Mouse (Mus musculus): ENCODE measurements around the gene Ly6g6f. TPM values are rescaled to one million over a fixed set of nuclear protein-coding genes. Genes with fewer than 3 reads are reported as not detected.
A peak's percentile ranks its signal among the peaks of the same experiment; 100 is the strongest.

Gene Ly6g6f
- polyA plus RNA-seq, 1 experiment from 2014 or later = 0.65 TPM

DNA sequence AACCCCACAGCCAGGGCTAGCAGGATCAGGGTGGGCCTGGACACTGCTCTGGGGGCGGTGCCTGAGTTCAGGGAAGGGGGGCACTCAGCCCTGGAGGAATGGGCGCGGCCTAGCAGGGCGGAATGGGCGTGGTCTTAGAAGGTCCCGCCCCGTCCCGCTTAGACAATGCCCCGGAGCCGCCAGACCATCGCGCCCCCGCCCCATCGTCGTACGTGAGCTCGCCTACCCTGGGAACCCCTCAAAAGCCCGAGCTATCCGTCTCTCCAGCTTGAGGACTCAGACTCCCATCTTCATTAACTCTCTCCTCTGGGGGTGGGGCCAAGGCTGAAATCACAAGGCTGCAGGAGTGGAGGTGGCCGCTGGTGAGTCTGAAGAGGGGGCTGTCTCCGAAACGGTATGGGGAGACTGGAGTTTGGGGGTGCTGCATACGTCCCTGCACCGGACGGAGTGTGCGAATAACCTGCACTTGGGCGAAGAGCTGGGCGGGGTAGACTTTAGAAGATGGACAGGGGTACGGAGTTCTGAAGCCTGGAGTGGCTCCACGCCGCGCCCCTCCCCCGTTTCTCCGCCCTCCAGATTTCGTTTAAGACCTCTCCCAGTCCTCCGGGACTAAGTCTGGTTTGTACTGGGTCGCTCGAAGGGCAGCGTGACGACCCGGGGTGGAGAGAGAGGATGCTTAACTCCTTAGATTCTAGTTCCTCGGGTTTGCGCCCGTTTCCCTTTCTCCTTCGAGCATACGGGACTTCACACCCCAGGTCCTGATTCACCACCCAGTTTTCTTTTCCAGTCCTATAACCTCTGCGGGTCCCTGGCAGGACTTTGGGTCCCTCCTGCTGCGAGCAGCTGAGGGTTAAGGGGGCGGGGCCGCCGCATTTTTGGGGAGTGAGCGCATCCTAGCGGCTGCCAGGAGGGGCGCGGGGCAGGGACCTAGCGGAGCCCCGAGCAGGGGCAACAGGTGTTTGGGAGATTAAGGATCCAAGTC lies 26.2 kb downstream of the Ly6g6f start, which contains the start of gene Ddah2:
Ddah2 (plus strand) TSS at position 125 of the 982 bp plus-strand sequence.
- Histone ChIP-seq H3K4me2 (replicated peaks) (peak within 1 kb of the TSS; percentile 98), H3K4me1 (peaks cover 15% of the 10 kb centered on the region), H3K27me3 (0 out of 2 replicates have a peak, but pooled peaks cover 10% of the 10 kb centered on the region), H3K9ac (peak within 1 kb of the TSS; percentile 86), H3K9me3 (no peaks in the 10 kb centered on the region), H3K36me3 (peaks cover 59% of the 10 kb centered on the region), H3K4me3 (peak within 1 kb of the TSS; percentile 83), H3K27ac (peak within 1 kb of the TSS; percentile 96)
- 1% methylated on average over 57 of the region's 57 CpGs for WGBS
- ATAC-seq (ENCODE audit: insufficient number of reproducible peaks, insufficient read depth, low FRiP score, low TSS enrichment) = peak; percentile 86

DNA sequence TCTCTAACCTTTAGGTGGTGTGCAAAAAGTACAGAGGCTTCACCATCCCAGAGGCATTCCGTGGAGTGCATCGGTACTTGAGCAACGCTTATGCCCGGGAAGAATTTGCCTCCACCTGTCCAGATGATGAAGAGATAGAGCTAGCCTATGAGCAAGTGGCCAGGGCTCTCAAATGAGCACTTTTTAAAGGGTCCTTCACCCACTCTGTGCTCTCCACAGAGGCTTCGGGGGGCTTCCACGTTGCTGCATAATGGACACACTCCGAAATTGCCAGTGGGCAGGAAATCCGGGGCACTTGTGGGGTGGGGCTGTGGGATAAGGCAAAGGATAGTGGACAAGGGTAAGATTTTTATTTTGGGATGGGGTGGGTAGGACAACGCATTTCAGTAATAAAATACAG lies 27.1 kb downstream of the Ly6g6f start:
- peak overlapping the region; percentile 83; the same call in 1 of the 2 replicates for H3K4me3 ChIP-seq
- 67% methylated on average over 9 of the region's 9 CpGs for WGBS
- H3K27ac ChIP-seq = 0 out of 2 replicates have a peak overlapping the region, but pooled peaks have one; percentile 96
- ATAC-seq (ENCODE audit: insufficient number of reproducible peaks, insufficient read depth, low FRiP score, low TSS enrichment) = no peak
- peak overlapping the region; percentile 98; the same call in 1 of the 2 replicates for H3K4me2 ChIP-seq (replicated peaks)
- H3K4me1 ChIP-seq = peaks cover 13% of the 10 kb centered on the region
- H3K9ac ChIP-seq = no peak overlapping the region
- H3K36me3 ChIP-seq = peaks cover 63% of the 10 kb centered on the region
- H3K9me3 ChIP-seq = no peaks in the 10 kb centered on the region
- 0 out of 2 replicates have a peak, but pooled peaks cover 3% of the 10 kb centered on the region for H3K27me3 ChIP-seq

DNA sequence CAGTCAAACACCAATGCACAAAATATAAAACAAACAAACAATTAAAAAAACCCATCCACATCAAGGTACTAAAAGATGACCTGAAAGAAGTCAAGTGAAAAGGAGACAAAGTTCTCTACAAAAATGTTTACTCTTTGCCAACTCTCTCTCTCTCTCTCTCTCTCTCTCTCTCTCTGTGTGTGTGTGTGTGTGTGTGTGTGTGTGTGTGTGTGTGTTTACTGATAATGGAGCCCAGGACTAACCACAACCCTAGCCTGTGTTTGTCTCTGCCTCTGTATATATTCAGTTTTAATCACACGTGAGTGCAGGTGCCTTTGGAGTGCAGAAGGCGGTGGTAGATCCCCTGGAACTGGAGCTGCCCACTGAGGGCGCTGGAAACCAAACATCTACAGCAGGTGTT lies 28.3 kb downstream of the Ly6g6f start:
- Histone ChIP-seq H3K36me3 (peaks cover 63% of the 10 kb centered on the region), H3K9ac (no peak overlapping the region), H3K4me3 (no peak overlapping the region)

DNA sequence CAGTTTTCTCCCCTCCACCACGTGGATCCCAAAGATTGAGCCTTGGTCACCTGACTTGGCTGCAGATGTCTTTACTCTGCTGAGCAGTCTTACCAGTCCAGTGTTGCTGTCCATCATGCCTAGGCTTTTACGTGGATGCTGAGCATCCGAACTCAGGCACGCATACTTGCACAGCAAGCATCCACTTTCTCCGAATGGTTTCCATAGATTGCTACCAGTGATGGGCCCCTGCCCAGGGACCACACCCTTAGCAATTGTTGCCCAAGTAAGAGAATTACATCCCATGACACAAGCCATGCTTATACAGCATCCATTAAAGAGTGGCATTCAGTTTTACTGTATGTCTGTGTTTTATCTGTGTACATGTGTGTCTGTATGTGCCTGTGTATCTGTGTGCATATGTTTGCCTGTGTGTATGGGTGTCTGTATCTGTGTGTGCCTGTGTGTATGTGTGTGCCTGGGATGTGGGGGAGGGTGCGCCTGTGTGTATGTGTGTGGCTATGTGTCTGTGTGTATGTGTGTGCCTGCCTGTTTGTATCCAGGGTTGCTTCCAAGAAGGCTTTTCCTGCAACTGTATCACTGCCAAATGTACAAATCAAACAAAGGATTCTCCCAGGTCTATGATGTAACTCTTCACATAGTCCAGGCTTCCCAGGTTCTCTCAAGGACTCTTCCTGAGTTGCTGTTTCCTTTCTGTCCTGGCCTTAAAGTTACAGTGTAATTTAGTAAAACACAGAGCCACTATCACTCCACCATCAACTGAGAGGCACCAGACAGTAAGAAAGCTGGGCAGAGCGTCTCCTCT lies 29.5 kb downstream of the Ly6g6f start:
- Histone ChIP-seq H3K4me3 (no peak overlapping the region), H3K4me1 (peaks cover 25% of the 10 kb centered on the region), H3K27ac (no peak overlapping the region), H3K27me3 (no peaks in the 10 kb centered on the region), H3K36me3 (peaks cover 52% of the 10 kb centered on the region), H3K9ac (no peak overlapping the region), H3K9me3 (no peaks in the 10 kb centered on the region), H3K4me2 (replicated peaks) (no peak overlapping the region)
- 91% methylated on average over 7 of the region's 7 CpGs for WGBS
- no peak for ATAC-seq (ENCODE audit: insufficient number of reproducible peaks, insufficient read depth, low FRiP score, low TSS enrichment)

More for the DNA sequence above, 28.3 kb downstream of the Ly6g6f start:
- Histone ChIP-seq H3K27me3 (no peaks in the 10 kb centered on the region), H3K27ac (no peak overlapping the region), H3K9me3 (no peaks in the 10 kb centered on the region), H3K4me1 (peaks cover 21% of the 10 kb centered on the region), H3K4me2 (replicated peaks) (no peak overlapping the region)
- ATAC-seq (ENCODE audit: insufficient number of reproducible peaks, insufficient read depth, low FRiP score, low TSS enrichment) = no peak
- 69% methylated on average over 3 of the region's 3 CpGs for WGBS

DNA sequence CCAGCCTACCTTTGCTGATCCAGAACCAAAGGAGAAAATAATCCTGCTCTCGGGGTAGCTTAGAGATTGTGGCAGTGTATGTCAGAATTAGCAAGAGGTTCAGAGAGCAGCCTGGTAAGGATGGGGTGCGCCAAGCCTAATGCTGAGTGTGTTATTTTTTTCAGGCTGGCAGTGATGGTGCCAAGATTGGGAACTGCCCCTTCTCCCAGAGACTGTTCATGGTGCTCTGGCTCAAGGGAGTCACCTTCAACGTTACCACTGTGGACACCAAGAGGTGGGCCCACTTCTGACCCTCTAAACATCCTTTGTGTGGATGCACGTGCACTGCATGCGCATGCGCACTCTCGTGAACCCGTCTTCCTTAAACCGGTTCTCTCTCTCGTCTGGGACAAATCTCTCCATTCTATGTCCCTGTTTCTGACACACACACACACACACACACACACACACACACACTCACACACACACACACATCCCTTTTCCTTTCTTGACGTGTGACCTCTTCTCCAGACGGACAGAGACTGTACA lies 33.1 kb downstream of the Ly6g6f start:
- ATAC-seq (ENCODE audit: insufficient number of reproducible peaks, insufficient read depth, low FRiP score, low TSS enrichment) = no peak
- Histone ChIP-seq H3K27me3 (no peaks in the 10 kb centered on the region), H3K9ac (peak overlapping the region; percentile 83), H3K36me3 (peaks cover 40% of the 10 kb centered on the region), H3K4me2 (replicated peaks) (peak overlapping the region; percentile 92), H3K4me1 (peaks cover 37% of the 10 kb centered on the region), H3K4me3 (peak overlapping the region; percentile 62), H3K27ac (peak overlapping the region; percentile 98), H3K9me3 (no peaks in the 10 kb centered on the region)
- WGBS = 75% methylated on average over 12 of the region's 12 CpGs

DNA sequence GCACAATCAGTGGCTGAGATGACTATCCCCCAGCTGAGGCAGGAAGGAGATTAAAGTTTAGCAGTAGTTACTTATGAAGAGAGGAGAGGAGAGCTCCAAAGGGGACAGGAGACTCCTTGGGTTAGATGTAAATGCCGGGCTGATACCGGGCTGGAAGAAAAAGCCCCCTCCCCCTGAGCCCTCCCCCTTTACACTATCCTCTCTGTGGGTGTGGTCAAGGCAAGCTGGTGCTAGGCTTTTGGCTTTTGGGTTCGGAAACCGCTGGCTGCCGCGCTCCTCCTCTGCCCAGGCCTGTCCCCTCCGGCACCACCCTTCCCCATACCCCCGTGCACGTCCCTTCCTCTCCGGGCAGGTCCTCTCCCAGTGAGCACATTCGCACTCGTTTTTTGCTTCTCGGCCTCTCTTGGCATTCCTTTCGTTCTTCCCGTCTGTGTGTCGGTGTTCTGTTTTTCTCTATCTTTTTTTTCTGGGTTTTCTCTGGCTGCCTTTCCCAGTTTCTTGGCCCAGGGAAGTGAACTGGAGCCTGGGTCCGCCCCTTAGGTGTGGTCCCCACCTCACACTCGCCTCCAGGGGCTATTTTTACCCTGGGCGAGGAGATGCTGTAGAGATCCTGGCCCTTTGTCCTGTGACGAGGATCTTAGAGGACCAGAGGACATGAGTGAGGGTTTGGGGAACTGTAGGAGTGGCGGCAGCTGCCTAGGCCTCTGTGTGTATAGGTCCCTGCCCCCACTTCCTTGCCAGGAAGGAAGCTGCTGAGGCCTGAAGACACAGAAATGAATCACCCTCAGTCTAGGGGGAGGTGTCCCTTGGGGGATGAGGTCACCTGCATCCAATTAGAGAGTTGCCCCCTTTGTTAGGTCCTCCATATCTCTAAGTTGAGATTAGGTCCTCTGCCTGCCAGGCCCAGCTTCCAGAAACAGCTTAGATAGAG lies 34.0 kb downstream of the Ly6g6f start:
- H3K27me3 ChIP-seq = no peaks in the 10 kb centered on the region
- no peaks in the 10 kb centered on the region for H3K9me3 ChIP-seq
- H3K4me1 ChIP-seq = peaks cover 43% of the 10 kb centered on the region
- peak overlapping the region; percentile 83 for H3K9ac ChIP-seq
- H3K4me2 ChIP-seq (replicated peaks) = peak overlapping the region; percentile 92
- ATAC-seq (ENCODE audit: insufficient number of reproducible peaks, insufficient read depth, low FRiP score, low TSS enrichment) = no peak
- H3K4me3 ChIP-seq = peak overlapping the region; percentile 62
- 1% methylated on average over 18 of the region's 21 CpGs for WGBS
- H3K36me3 ChIP-seq = peaks cover 37% of the 10 kb centered on the region
- peak overlapping the region; percentile 98 for H3K27ac ChIP-seq

DNA sequence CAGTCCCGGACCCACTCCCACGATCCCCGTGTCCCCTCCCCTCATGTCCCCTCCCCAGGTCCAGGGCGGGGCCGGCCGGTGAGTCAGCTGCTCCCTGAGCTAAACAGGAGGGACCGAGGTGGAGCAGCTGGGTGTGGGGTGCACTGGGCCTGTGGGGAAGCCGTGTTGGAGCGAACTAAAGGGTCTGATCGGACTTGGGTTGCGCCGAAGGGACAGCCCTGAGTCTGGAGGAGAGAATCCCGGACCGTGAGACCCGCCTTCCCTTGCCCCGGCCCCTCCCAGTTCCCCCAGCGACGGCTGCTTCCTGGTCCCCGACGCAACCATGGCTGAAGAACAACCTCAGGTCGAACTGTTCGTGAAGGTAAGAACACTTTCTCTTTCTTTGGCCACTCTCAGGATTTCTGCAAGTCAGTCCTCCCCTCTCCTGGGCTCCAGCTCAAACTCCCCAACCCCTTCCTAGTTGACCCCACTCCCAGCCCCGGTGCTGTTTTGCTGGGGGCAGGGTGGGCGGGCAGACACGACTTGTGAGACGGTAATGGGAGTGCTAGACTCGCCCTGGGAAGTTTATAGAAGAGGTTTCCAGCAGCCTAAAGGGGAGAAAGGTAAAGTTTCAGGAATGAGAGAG lies 35.2 kb downstream of the Ly6g6f start:
- peaks cover 27% of the 10 kb centered on the region for H3K36me3 ChIP-seq
- H3K27ac ChIP-seq = peak overlapping the region; percentile 98
- under 1% methylated on average over 27 of the region's 27 CpGs for WGBS
- peak overlapping the region; percentile 83 for H3K9ac ChIP-seq
- no peaks in the 10 kb centered on the region for H3K27me3 ChIP-seq
- peak overlapping the region; percentile 92 for H3K4me2 ChIP-seq (replicated peaks)
- peak; percentile 9; the same call in 1 of the 2 replicates for ATAC-seq (ENCODE audit: insufficient number of reproducible peaks, insufficient read depth, low FRiP score, low TSS enrichment)
- H3K4me3 ChIP-seq = peak overlapping the region; percentile 62
- H3K9me3 ChIP-seq = no peaks in the 10 kb centered on the region
- peaks cover 43% of the 10 kb centered on the region for H3K4me1 ChIP-seq

DNA sequence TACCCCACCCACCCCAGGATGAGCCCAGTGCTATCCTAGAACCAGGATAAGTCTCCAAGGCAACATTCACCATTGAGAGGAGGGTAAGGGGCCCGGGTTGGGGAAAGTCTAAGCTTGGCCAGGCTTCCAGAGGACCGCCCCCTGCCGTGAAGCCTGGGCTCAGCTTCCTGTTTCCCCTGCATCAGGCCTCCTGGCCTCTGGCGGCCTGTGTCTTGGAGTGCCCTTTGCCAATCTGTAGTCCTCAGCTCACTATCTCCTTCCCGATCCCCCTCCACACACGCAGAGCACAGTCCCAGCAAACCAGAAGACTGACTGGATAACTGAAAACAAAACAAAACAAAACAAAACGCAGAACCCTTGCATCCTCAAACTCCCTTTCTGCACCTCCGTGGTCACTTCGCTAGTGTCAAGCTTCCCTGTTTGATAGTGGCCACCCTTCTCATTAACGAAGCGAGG lies 35.8 kb downstream of the Ly6g6f start, which contains the start of gene Clic1:
Clic1 (plus strand) TSS at position 406 of the 456 bp plus-strand sequence.
- Histone ChIP-seq H3K4me3 (peak within 1 kb of the TSS; percentile 62), H3K27ac (peak within 1 kb of the TSS; percentile 98), H3K4me2 (replicated peaks) (peak within 1 kb of the TSS; percentile 92), H3K36me3 (peaks cover 22% of the 10 kb centered on the region), H3K27me3 (no peaks in the 10 kb centered on the region), H3K9me3 (no peaks in the 10 kb centered on the region), H3K9ac (peak within 1 kb of the TSS; percentile 83), H3K4me1 (peaks cover 43% of the 10 kb centered on the region)
- ATAC-seq (ENCODE audit: insufficient number of reproducible peaks, insufficient read depth, low FRiP score, low TSS enrichment) = peak; percentile 31; the same call in 1 of the 2 replicates
- WGBS = 5% methylated on average over 11 of the region's 11 CpGs

DNA sequence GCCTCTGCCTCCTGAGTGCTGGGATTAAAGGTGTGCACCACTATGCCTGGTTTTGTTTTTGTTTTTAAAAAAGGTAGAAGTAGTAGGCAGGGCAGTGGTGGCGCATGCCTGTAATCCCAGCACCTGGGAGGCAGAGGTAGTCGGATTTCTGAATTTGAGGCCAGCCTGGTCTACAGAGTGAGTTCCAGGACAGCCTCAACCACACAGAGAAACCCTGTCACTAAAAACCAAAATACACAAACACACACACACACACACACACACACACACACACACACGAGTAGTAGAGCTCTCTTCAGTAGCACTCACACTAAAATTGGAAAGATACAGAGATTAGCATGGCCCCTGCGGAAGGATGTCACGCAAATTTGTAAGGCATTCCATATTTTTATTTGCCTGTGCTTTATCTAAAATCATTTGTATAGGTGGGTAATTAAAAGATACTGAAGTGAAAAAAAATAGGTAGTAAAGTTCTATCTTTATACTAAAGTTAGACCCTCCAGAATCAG lies 36.4 kb downstream of the Ly6g6f start:
- Histone ChIP-seq H3K4me1 (peaks cover 43% of the 10 kb centered on the region), H3K4me3 (no peak overlapping the region; the same call in 1 of the 2 replicates), H3K9me3 (no peaks in the 10 kb centered on the region), H3K27me3 (no peaks in the 10 kb centered on the region), H3K27ac (peak overlapping the region; percentile 98), H3K9ac (0 out of 2 replicates have a peak overlapping the region, but pooled peaks have one; percentile 83), H3K36me3 (peaks cover 18% of the 10 kb centered on the region), H3K4me2 (replicated peaks) (peak overlapping the region; percentile 92)
- 73% methylated on average over 5 of the region's 5 CpGs for WGBS
- ATAC-seq (ENCODE audit: insufficient number of reproducible peaks, insufficient read depth, low FRiP score, low TSS enrichment) = no peak

Data from embryonic facial prominence, embryonic 12.5 days (tissue).